Mouse (Mus musculus) gastrocnemius, postnatal 25 days (tissue): ENCODE results near the gene Hist1h2ag. TPM values are rescaled to one million over a fixed set of nuclear protein-coding genes. Genes with fewer than 3 reads are reported as not detected.

ENCODE experiments used
- DNase-seq: peaks from one replicate; pipeline ENCODE4 v3.0.0; 2022
- total RNA-seq, 2 experiments: library from RNA; stranded (reverse); gene quantifications; 1 replicate in 1 of 2; 2 replicates in 1 of 2; pipeline ENCODE4 v1.2.3; 2021

The Hist1h2ag gene
- total RNA-seq, 2 experiments from 2014 or later: 3.5 to 16.1 TPM

- DNase-seq: no peak
These were observed 5.8 kb downstream of the Hist1h2ag start for GRCm38 (mm10) chr13:22036986-22037385.

- no peak for DNase-seq
These were observed 6.4 kb downstream of the Hist1h2ag start for GRCm38 (mm10) chr13:22036149-22036956.

- DNase-seq: peak; percentile 76
These were observed 7.2 kb downstream of the Hist1h2ag start, which contains the start of the genes Hist1h2ah and Hist1h2bk for GRCm38 (mm10) chr13:22035267-22036148. TSS of gene Hist1h2ah (minus strand) at chr13:22035568. TSS of gene Hist1h2bk (plus strand) at chr13:22035870.

GRCm38 (mm10) chr13:22034443-22035266, 8.1 kb downstream of the Hist1h2ag start:
- no peak for DNase-seq

GRCm38 (mm10) chr13:22033741-22034442, 8.9 kb downstream of the Hist1h2ag start:
- no peak for DNase-seq

GRCm38 (mm10) chr13:22030493-22030892, 12.3 kb downstream of the Hist1h2ag start:
- DNase-seq: no peak

- DNase-seq: no peak
These were observed 12.8 kb downstream of the Hist1h2ag start for GRCm38 (mm10) chr13:22029928-22030327.

- peak; percentile 89 for DNase-seq
These were observed 13.9 kb downstream of the Hist1h2ag start for GRCm38 (mm10) chr13:22028673-22029460.

- peak; percentile 67 for DNase-seq
These were observed 16.4 kb downstream of the Hist1h2ag start for GRCm38 (mm10) chr13:22026058-22027031.

- peak; percentile 63 for DNase-seq
These were observed 20.5 kb downstream of the Hist1h2ag start for GRCm38 (mm10) chr13:22022241-22022640.

- DNase-seq: no peak
These were observed 21.2 kb downstream of the Hist1h2ag start for GRCm38 (mm10) chr13:22021581-22021980.

GRCm38 (mm10) chr13:22020901-22021339, 21.8 kb downstream of the Hist1h2ag start:
- peak; percentile 41 for DNase-seq

- DNase-seq: no peak
These were observed 22.6 kb downstream of the Hist1h2ag start for GRCm38 (mm10) chr13:22019934-22020835.

- DNase-seq: peak; percentile 49
These were observed 27.0 kb downstream of the Hist1h2ag start for GRCm38 (mm10) chr13:22015479-22016450.

- no peak for DNase-seq
These were observed 28.3 kb downstream of the Hist1h2ag start for GRCm38 (mm10) chr13:22014411-22014845.

GRCm38 (mm10) chr13:22013716-22014115, 29.0 kb downstream of the Hist1h2ag start:
- no peak for DNase-seq

- DNase-seq: no peak
These were observed 33.1 kb downstream of the Hist1h2ag start, which contains the start of gene Prss16 for GRCm38 (mm10) chr13:22009642-22010041. TSS of gene Prss16 (minus strand) at chr13:22009742.
